Mouse (Mus musculus) kidney, embryonic 14.5 days (tissue): ENCODE results near the gene Ncl. TPM values are rescaled to one million over a fixed set of nuclear protein-coding genes. Genes with fewer than 3 reads are reported as not detected.

ENCODE experiments used
- ATAC-seq: fragments of 200-750 bp; cut with Nextera tagmentation; 2 replicates; pipeline ENCODE4 v1.8.0; 2017; ENCODE audit warnings: moderate number of reproducible peaks, mild to moderate bottlenecking, moderate TSS enrichment, moderate library complexity; ENCODE audit not compliant: low FRiP score, low TSS enrichment
- H3K27ac ChIP-seq: fragments of 300-500 bp; sonication (generic); 2 replicates; pipeline ENCODE4 v1.5.1; 2014; ENCODE audit warnings: low read depth, mild to moderate bottlenecking, low read length, moderate library complexity, mixed read lengths
- H3K27me3 ChIP-seq: fragments of 300-500 bp; sonication (generic); 2 replicates; pipeline ENCODE4 v1.6.1; 2014; ENCODE audit warnings: mild to moderate bottlenecking, low read length; ENCODE audit not compliant: control insufficient read depth, insufficient read depth
- H3K36me3 ChIP-seq: fragments of 300-500 bp; sonication (generic); 2 replicates; pipeline ENCODE4 v1.6.1; 2014; ENCODE audit warnings: low read length, mixed read lengths; ENCODE audit not compliant: control insufficient read depth, insufficient read depth
- H3K4me1 ChIP-seq: fragments of 300-500 bp; sonication (generic); 2 replicates; pipeline ENCODE4 v1.6.1; 2014; ENCODE audit warnings: low read length, mixed read lengths; ENCODE audit not compliant: control insufficient read depth, insufficient read depth
- H3K4me2 ChIP-seq: fragments of 300-500 bp; sonication (generic); replicated peaks from 2 replicates; pipeline ENCODE4 v1.6.1; 2014; ENCODE audit warnings: low read depth, mild to moderate bottlenecking, low read length
- H3K4me3 ChIP-seq: fragments of 300-500 bp; sonication (generic); 2 replicates; pipeline ENCODE4 v1.5.1; 2014; ENCODE audit warnings: mild to moderate bottlenecking, low read length
- H3K9ac ChIP-seq: fragments of 300-500 bp; sonication (generic); 2 replicates; pipeline ENCODE4 v1.6.1; 2014; ENCODE audit warnings: low read depth, mild to moderate bottlenecking, low read length, moderate library complexity
- H3K9me3 ChIP-seq: fragments of 300-500 bp; sonication (generic); 2 replicates; pipeline ENCODE4 v1.6.1; 2016; ENCODE audit warnings: low read length; ENCODE audit not compliant: control insufficient read depth
- whole genome bisulfite sequencing: fragments of 180-500 bp; shearing (Covaris S2); extraction: QIAGEN DNeasy Blood & Tissue Kit; methylation state at CpG from one replicate; pipeline ENCODE4 v1.1.7; 2014; 5-methylcytosine and 5-hydroxymethylcytosine counted together
- polyA plus RNA-seq: library from polyadenylated mRNA; unstranded; fragments of >200 nt; fragmentation: Nextera tagmentation; extraction: Ambion mirVana; gene quantifications from 2 replicates; pipeline ENCODE4 v1.2.1, GENCODE M21; 2014

Ncl gene
- polyA plus RNA-seq, 1 experiment from 2014 or later, result 491 TPM

DNA sequence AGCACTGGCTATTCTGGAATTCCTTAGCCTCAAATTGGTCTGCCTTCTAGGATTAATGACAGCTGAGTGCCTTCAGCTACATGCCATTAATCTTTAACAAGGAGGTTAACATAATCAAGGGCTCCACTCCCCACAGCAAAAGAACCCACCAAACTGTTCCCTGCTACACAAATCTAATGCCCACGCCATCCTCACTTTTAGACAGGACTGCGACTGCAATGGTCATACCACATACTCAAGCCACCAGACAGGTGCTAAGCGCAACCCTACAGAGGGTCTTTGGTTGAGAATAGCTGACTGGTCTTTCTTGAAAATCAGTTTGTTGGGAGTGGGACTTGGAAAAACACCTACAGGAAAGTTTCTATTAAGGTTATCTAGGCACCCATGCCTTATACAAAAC lies 10.0 kb downstream of the Ncl start:
- no peak for ATAC-seq
- Histone ChIP-seq H3K4me2 (no peak overlapping the region), H3K9ac (no peak overlapping the region), H3K27ac (no peak overlapping the region), H3K27me3 (no peaks in the 10 kb centered on the region), H3K4me3 (no peak overlapping the region), H3K4me1 (no peaks in the 10 kb centered on the region), H3K36me3 (peaks cover 77% of the 10 kb centered on the region), H3K9me3 (no peaks in the 10 kb centered on the region)
- WGBS, result 81% methylated on average over 3 of the region's 3 CpGs

DNA sequence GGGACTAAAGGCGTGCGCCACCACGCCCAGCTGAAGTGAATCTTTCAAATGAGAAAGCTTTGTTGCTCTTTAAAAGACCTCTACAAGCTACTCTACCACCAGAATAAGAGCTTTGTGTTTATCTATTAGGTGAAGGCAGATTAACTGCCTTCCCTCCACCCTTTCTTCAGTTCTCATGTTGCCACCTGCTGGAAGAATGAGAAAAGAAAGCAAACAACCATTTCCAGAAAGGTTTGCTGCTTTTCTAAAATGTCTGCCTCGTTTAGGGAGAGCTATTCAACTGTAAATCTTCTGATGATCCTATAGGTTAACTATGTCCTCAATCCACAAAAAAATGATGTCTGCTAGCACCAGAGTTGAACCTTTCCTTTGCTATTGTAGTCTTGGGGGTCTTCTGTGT lies 10.4 kb downstream of the Ncl start:
- Histone ChIP-seq H3K27me3 (no peaks in the 10 kb centered on the region), H3K9ac (no peak overlapping the region), H3K9me3 (no peaks in the 10 kb centered on the region), H3K27ac (no peak overlapping the region), H3K36me3 (peaks cover 73% of the 10 kb centered on the region), H3K4me1 (no peaks in the 10 kb centered on the region), H3K4me3 (no peak overlapping the region), H3K4me2 (no peak overlapping the region)
- WGBS, result 67% methylated on average over 4 of the region's 4 CpGs
- no peak for ATAC-seq

GRCm38 (mm10) chr1:86348083-86348482 lies 11.1 kb downstream of the Ncl start:
- Histone ChIP-seq H3K27ac (no peak overlapping the region), H3K4me2 (no peak overlapping the region), H3K9ac (no peak overlapping the region), H3K4me1 (no peaks in the 10 kb centered on the region), H3K4me3 (no peak overlapping the region), H3K27me3 (no peaks in the 10 kb centered on the region), H3K9me3 (no peaks in the 10 kb centered on the region), H3K36me3 (peaks cover 65% of the 10 kb centered on the region)
- no peak for ATAC-seq
- 65% methylated on average over 1 of the region's 1 CpGs for WGBS

DNA sequence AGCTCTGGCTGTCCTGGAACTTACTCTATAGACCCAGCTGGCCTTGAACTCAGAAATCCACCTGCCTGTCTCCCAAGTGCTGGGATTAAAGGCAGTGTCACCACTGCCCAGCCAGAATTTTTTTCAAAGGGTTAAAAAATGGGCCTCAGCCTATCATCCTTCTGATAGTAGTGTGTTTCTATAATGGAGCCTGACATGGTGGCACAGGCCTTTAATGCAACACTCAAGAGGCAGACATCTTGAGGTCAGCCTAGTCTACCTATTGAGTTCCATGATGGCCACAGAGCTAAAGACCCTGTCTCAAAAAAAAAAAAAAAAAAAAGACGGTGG lies 11.5 kb downstream of the Ncl start:
- no peaks in the 10 kb centered on the region for H3K4me1 ChIP-seq
- H3K4me3 ChIP-seq, result no peak overlapping the region
- ATAC-seq, result no peak
- H3K9me3 ChIP-seq, result no peaks in the 10 kb centered on the region
- H3K4me2 ChIP-seq, result no peak overlapping the region
- no peak overlapping the region for H3K9ac ChIP-seq
- no peak overlapping the region for H3K27ac ChIP-seq
- H3K27me3 ChIP-seq, result no peaks in the 10 kb centered on the region
- peaks cover 61% of the 10 kb centered on the region for H3K36me3 ChIP-seq
- 72% methylated on average over 1 of the region's 1 CpGs for WGBS

DNA sequence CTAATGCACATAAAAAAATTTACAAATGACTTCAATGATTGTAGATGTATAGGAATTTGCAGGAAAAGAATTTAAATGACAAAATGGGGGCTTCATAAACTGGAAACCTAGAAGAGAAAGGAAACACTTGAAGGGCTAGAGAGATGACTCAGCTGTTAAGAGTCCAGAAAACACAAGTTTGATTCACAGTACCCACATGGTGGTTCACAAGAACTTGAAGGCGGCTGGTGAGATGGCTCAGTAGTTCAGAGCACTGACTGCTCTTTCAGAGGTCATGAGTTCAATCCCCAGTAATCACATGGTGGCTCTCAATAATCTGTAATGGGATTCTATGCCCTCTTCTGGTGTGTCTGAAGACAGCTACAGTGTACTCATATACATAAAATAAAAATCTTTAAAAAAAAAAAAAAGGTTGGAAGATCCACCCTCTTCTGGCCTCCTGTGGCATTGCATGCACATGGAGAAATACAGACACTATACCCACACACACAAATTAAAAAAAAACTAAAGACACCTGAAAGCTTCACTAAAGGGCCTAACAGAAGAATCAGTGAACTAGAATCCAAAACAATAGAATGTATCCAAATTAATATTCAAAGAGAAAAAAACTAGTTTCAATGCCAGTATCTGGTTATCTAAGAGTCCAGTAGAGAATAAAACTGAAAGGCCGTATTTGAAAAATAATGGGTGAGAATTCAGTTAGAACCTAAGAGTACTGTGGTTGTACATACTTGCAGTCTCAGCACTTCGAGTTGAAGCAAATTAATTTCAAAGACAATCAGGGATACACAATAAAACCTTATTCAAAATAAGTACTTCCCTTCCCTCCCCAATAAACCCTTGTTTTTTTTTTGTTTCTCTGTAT lies 12.1 kb downstream of the Ncl start:
- H3K27me3 ChIP-seq, result no peaks in the 10 kb centered on the region
- WGBS, result 92% methylated on average over 3 of the region's 3 CpGs
- H3K9me3 ChIP-seq, result no peaks in the 10 kb centered on the region
- H3K9ac ChIP-seq, result no peak overlapping the region
- no peak overlapping the region for H3K27ac ChIP-seq
- H3K4me1 ChIP-seq, result no peaks in the 10 kb centered on the region
- peaks cover 55% of the 10 kb centered on the region for H3K36me3 ChIP-seq
- no peak for ATAC-seq
- no peak overlapping the region for H3K4me2 ChIP-seq
- H3K4me3 ChIP-seq, result no peak overlapping the region

- Histone ChIP-seq H3K27me3 (no peaks in the 10 kb centered on the region), H3K9me3 (no peaks in the 10 kb centered on the region), H3K4me3 (no peak overlapping the region), H3K4me1 (no peaks in the 10 kb centered on the region), H3K27ac (no peak overlapping the region), H3K4me2 (no peak overlapping the region), H3K36me3 (peaks cover 44% of the 10 kb centered on the region), H3K9ac (no peak overlapping the region)
- WGBS, result 91% methylated on average over 4 of the region's 4 CpGs
- ATAC-seq, result no peak
Measured at GRCm38 (mm10) chr1:86345956-86346355, 13.2 kb downstream of the Ncl start.

DNA sequence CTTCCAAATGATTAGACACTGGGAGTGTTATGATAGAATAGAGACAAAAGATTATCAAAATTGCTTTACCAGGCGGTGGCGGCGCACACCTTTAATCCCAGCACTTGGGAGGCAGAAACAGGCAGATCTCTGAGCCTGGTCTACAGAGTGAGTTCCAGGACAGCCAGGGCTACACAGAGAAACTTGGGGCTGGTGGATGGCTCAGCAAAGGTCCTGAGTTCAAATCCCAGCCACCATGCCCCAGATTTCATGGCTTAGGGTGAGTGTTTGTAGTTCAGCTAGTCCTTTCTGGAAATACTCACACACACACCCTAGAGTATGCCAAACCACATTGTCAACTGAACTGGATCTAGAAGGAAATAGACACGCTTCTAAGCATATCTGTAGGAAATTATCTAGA lies 14.1 kb downstream of the Ncl start:
- H3K4me1 ChIP-seq, result no peaks in the 10 kb centered on the region
- no peak overlapping the region for H3K9ac ChIP-seq
- no peaks in the 10 kb centered on the region for H3K9me3 ChIP-seq
- 93% methylated on average over 4 of the region's 4 CpGs for WGBS
- H3K4me3 ChIP-seq, result no peak overlapping the region
- H3K36me3 ChIP-seq, result peaks cover 35% of the 10 kb centered on the region
- no peak overlapping the region for H3K27ac ChIP-seq
- no peak overlapping the region for H3K4me2 ChIP-seq
- ATAC-seq, result no peak
- no peaks in the 10 kb centered on the region for H3K27me3 ChIP-seq

DNA sequence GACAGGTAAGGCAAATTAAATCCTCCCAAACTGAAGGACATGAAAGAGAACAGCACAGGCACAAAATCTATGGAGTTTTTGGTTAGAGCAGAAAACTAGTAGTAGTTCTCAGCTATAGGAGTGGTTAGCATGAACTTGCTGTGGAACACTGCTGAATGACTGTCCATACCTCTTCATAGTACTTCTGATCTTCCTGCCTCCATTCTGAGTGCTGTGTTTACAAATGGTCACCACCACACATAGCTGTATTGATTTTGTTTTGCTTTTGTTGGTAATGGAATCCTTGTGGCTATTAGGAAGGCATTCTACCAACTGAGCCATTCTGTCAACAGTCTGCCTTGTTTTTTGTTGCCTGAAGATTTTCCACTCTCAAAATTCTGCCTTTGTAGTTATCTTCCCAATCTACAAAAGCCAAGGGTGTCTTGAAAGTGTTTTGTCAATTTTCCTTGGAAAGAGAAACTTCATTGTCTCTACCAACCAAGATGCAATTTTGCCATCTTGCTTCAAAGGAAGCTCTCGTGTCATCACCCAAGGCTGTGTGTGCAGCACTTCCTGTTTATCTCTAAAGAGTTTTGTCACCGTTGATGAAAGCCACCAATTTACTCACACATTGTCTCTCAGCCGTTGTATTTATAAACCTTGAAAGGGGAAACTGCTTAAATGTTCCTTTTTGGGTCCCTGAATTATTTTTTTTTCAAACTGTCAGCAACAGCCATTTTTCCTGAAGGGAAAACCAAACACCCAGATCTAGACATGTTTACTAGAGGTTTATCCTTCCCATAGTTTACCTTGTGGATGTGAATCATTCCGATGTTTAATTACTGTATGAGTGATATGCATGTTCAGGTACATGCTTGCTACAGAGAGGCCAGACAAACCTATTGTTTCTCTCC lies 15.0 kb downstream of the Ncl start:
- WGBS, result 66% methylated on average over 4 of the region's 4 CpGs
- Histone ChIP-seq H3K4me3 (no peak overlapping the region), H3K4me2 (no peak overlapping the region)

GRCm38 (mm10) chr1:86343087-86343645 lies 16.0 kb downstream of the Ncl start:
- Histone ChIP-seq H3K9ac (no peak overlapping the region), H3K4me1 (no peaks in the 10 kb centered on the region), H3K4me3 (no peak overlapping the region), H3K36me3 (peaks cover 16% of the 10 kb centered on the region), H3K27ac (no peak overlapping the region), H3K27me3 (no peaks in the 10 kb centered on the region), H3K4me2 (no peak overlapping the region), H3K9me3 (no peaks in the 10 kb centered on the region)
- WGBS, result 100% methylated on average over 1 of the region's 1 CpGs
- ATAC-seq, result no peak

More for the DNA sequence above, 15.0 kb downstream of the Ncl start:
- peaks cover 27% of the 10 kb centered on the region for H3K36me3 ChIP-seq
- no peak overlapping the region for H3K9ac ChIP-seq
- no peaks in the 10 kb centered on the region for H3K4me1 ChIP-seq
- no peaks in the 10 kb centered on the region for H3K9me3 ChIP-seq
- no peaks in the 10 kb centered on the region for H3K27me3 ChIP-seq
- no peak for ATAC-seq
- no peak overlapping the region for H3K27ac ChIP-seq
